Mouse (Mus musculus): Measurements from ENCODE around the gene Nos1.

The Nos1 gene

GRCm38 (mm10) chr5:117967659-117968069 lies 186.8 kb downstream of the Nos1 start:
- DNase-seq = peak in 1 of 2 experiments; percentile 8

GRCm38 (mm10) chr5:117969681-117970427 lies 189.0 kb downstream of the Nos1 start:
- DNase-seq = no peak

GRCm38 (mm10) chr5:117976263-117976656 lies 195.4 kb downstream of the Nos1 start:
- no peak for DNase-seq

GRCm38 (mm10) chr5:117976657-117977500 lies 196.0 kb downstream of the Nos1 start, which contains the start of gene Fbxo21:
Fbxo21 (plus strand) TSS chr5:117976730.
- DNase-seq = peak; percentile 96

- peak; percentile 30 to 43 for DNase-seq
These were observed 196.8 kb downstream of the Nos1 start for GRCm38 (mm10) chr5:117977501-117978158.

- DNase-seq = no peak
These were observed 197.4 kb downstream of the Nos1 start for GRCm38 (mm10) chr5:117978159-117978697.

GRCm38 (mm10) chr5:117979082-117979481 lies 198.2 kb downstream of the Nos1 start:
- no peak for DNase-seq

- DNase-seq = no peak
These were observed 200.1 kb downstream of the Nos1 start for GRCm38 (mm10) chr5:117980921-117981320.

GRCm38 (mm10) chr5:117981943-117982342 lies 201.1 kb downstream of the Nos1 start:
- no peak for DNase-seq

- no peak for DNase-seq
These were observed 205.5 kb downstream of the Nos1 start for GRCm38 (mm10) chr5:117986327-117986726.

- no peak for DNase-seq
These were observed 207.1 kb downstream of the Nos1 start for GRCm38 (mm10) chr5:117987891-117988290.

GRCm38 (mm10) chr5:117988367-117988766 lies 207.5 kb downstream of the Nos1 start:
- DNase-seq = no peak

- DNase-seq = no peak
These were observed 208.9 kb downstream of the Nos1 start for GRCm38 (mm10) chr5:117989773-117990172.

GRCm38 (mm10) chr5:117990957-117991356 lies 210.1 kb downstream of the Nos1 start:
- no peak for DNase-seq

- DNase-seq = no peak
These were observed 212.7 kb downstream of the Nos1 start for GRCm38 (mm10) chr5:117993550-117993949.

GRCm38 (mm10) chr5:117995372-117995901 lies 214.6 kb downstream of the Nos1 start:
- DNase-seq = no peak

GRCm38 (mm10) chr5:117995911-117996310 lies 215.1 kb downstream of the Nos1 start:
- no peak for DNase-seq

- no peak for DNase-seq
These were observed 215.7 kb downstream of the Nos1 start for GRCm38 (mm10) chr5:117996581-117996980.

GRCm38 (mm10) chr5:117997434-117997970 lies 216.7 kb downstream of the Nos1 start:
- DNase-seq = no peak

- no peak for DNase-seq
These were observed 218.2 kb downstream of the Nos1 start for GRCm38 (mm10) chr5:117999061-117999460.

- no peak for DNase-seq
These were observed 218.8 kb downstream of the Nos1 start for GRCm38 (mm10) chr5:117999584-117999983.

- peak; percentile 57 to 66 for DNase-seq
These were observed 221.2 kb downstream of the Nos1 start for GRCm38 (mm10) chr5:118002059-118002458.
